Mouse (Mus musculus) thymus, postnatal 25 days (tissue): ENCODE results near the gene Zc3h13.

Experiments used
- DNase-seq: peaks from one replicate; pipeline ENCODE4 v3.0.0; 2022

Zc3h13 gene

GRCm38 (mm10) chr14:75328062-75328461 lies 43.9 kb downstream of the Zc3h13 start:
- no peak for DNase-seq

DNA sequence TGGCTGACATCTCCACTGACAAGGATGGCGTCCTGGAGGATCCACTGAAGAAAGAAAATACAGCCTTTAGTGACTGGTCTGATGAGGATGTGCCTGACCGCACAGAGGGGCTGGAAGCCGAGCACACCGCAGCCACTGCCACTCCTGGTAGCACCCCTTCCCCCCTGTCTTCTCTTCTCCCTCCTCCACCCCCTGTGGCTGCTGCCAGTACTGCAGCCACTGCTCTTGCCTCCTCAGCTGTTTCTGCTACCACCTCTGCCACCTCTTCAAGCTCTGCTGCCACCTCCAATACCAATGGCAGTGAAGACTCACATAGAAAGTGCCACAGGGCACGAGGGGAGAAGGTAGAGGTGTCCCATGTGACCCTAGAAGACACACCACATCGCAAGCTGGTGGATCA lies 46.4 kb downstream of the Zc3h13 start:
- DNase-seq = peak; percentile 14

DNA sequence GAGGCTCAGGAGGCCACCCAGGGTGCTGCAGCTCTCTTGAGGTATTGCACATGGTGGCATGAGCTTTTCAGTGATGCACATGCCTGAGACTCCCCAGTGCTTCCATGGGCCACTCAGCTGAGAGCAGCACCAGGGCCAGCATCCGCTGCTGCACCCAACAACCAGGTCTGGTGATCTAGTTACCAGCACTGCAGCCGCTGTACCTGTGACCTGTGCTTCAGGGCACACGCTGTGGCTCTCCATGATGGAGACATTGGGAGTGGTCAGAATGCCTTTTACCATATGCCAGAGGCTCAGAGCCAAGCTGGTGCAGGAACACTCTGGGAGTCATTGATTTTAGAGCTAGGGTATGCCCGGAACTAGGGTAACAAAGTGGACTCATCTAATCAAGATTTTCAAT lies 50.1 kb downstream of the Zc3h13 start:
- no peak for DNase-seq

- no peak for DNase-seq
Measured at GRCm38 (mm10) chr14:75337884-75338283, 53.7 kb downstream of the Zc3h13 start.

- DNase-seq = no peak
Measured at GRCm38 (mm10) chr14:75346041-75346440, 61.9 kb downstream of the Zc3h13 start.

DNA sequence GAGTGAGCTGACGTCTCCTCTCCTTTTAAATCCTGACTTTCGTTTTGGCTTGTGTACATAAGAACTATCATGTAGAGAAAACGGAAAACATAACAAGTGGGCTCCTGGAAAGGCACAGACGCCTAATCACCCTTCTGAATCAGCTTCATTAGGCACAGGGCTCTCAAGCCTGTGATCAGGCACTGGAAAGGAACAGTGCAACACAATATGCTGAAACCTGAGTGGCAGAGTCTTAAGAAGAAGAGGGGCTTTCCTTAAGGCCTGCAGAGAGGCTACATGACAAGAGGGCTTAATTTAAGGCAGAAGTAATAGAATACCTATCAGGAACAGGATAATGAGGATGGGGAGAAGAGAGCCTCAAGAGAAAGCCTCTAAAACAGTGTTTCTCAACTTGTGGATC lies 67.5 kb downstream of the Zc3h13 start:
- no peak for DNase-seq

GRCm38 (mm10) chr14:75363316-75363715 lies 79.1 kb downstream of the Zc3h13 start:
- no peak for DNase-seq

GRCm38 (mm10) chr14:75365301-75366035 lies 81.3 kb downstream of the Zc3h13 start:
- no peak for DNase-seq

- DNase-seq = peak; percentile 6
Measured at GRCm38 (mm10) chr14:75366741-75367140, 82.6 kb downstream of the Zc3h13 start.

- no peak for DNase-seq
Measured at GRCm38 (mm10) chr14:75367503-75367902, 83.3 kb downstream of the Zc3h13 start.

DNA sequence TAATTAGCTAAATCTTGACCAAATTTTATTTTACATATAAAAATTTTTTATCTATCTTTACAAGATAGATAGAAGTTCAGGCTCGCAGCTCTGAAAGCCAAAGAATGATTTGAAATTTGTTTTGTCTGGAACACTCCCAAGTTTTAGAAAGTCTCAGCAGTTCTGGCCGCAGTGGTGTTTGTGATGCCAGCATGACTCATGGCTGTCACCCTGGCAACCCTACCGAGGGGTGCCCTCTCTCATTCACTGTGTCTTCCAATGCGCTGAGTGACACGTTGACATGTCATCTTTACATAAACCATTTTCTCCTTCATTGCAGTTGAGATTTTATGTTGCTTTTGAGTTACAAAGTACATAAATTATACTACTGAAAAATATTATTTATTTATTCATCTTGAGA lies 85.7 kb downstream of the Zc3h13 start:
- no peak for DNase-seq

DNA sequence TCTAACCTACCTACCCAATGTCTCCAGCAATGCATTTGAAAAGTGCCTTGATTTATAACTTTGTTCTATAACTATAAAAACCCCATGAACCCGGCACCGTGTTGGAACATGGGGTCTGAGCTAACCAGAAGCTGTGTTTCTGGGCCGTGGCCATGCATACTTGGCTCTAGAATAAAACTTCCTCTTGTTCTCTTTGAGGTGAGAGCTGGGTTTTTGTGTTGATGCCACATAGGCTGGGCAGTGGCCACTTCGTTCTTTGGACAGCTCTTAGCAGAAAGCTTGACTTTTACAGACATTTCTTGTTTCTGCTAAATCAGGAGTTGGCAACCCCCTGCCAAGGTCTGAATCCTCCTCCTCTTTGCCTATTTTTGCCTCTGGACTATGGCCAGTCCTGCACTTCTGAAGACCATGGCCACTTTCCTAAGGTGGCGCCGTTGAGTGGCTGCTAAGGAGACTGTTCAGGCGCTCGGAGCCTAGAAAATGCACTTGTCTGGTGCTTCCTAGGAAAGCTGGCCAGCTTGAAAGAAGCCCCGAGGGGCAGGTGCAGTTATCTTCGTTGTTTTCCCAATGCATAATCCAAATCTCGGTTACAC lies 90.9 kb downstream of the Zc3h13 start:
- DNase-seq = no peak

- DNase-seq = no peak
Measured at GRCm38 (mm10) chr14:75376256-75376655, 92.1 kb downstream of the Zc3h13 start.

- no peak for DNase-seq
Measured at GRCm38 (mm10) chr14:75377612-75378011, 93.4 kb downstream of the Zc3h13 start.
